Mouse (Mus musculus) heart, embryonic 16.5 days (tissue): ENCODE data around the gene Ccdc121. TPM values are rescaled to one million over a fixed set of nuclear protein-coding genes. Genes with fewer than 3 reads are reported as not detected.

Experiments
- ATAC-seq: fragments of 200-750 bp; cut with Nextera tagmentation; replicated peaks from 2 replicates; pipeline ENCODE4 v1.8.0; 2017; ENCODE audit warnings: moderate number of reproducible peaks; ENCODE audit not compliant: insufficient read depth, low FRiP score; ENCODE audit errors: extremely low read depth
- H3K27ac ChIP-seq: fragments of 300-500 bp; sonication (generic); 2 replicates; pipeline ENCODE4 v1.5.1; 2014; ENCODE audit warnings: mild to moderate bottlenecking, low read length, control low read depth, moderate library complexity
- H3K27me3 ChIP-seq: fragments of 300-500 bp; sonication (generic); 2 replicates; pipeline ENCODE4 v1.6.1; 2014; ENCODE audit warnings: low read length, mixed read lengths; ENCODE audit not compliant: control insufficient read depth, insufficient read depth
- H3K36me3 ChIP-seq: fragments of 300-500 bp; sonication (generic); 2 replicates; pipeline ENCODE4 v1.6.1; 2014; ENCODE audit not compliant: control insufficient read depth, insufficient read depth
- H3K4me1 ChIP-seq: fragments of 300-500 bp; sonication (generic); 2 replicates; pipeline ENCODE4 v1.6.1; 2014; ENCODE audit warnings: low read length, mixed read lengths; ENCODE audit not compliant: control insufficient read depth, insufficient read depth
- H3K4me2 ChIP-seq: fragments of 300-500 bp; sonication (generic); 2 replicates; pipeline ENCODE4 v1.6.1; 2014; ENCODE audit warnings: low read depth, mild to moderate bottlenecking, control low read depth, low read length
- H3K4me3 ChIP-seq: fragments of 300-500 bp; sonication (generic); 2 replicates; pipeline ENCODE4 v1.5.1; 2014; ENCODE audit warnings: mild to moderate bottlenecking, control low read depth, low read length
- H3K9ac ChIP-seq: fragments of 300-500 bp; sonication (generic); 2 replicates; pipeline ENCODE4 v1.6.1; 2014; ENCODE audit warnings: low read length, control low read depth
- H3K9me3 ChIP-seq: fragments of 300-500 bp; sonication (generic); replicated peaks from 2 replicates; pipeline ENCODE4 v1.6.1; 2016; ENCODE audit warnings: low read length; ENCODE audit not compliant: control insufficient read depth
- WGBS: fragments of 180-500 bp; shearing (Covaris S2); extraction: QIAGEN DNeasy Blood & Tissue Kit; methylation state at CpG from one replicate; pipeline ENCODE4 v1.1.7; 2014; 5-methylcytosine and 5-hydroxymethylcytosine counted together
- polyA plus RNA-seq: library from polyadenylated mRNA; unstranded; fragments of >200 nt; fragmentation: Nextera tagmentation; extraction: Ambion mirVana; gene quantifications from 2 replicates; pipeline ENCODE4 v1.2.1, GENCODE M21; 2015

Ccdc121 gene
- polyA plus RNA-seq, 1 experiment from 2014 or later, result 0.25 TPM

DNA sequence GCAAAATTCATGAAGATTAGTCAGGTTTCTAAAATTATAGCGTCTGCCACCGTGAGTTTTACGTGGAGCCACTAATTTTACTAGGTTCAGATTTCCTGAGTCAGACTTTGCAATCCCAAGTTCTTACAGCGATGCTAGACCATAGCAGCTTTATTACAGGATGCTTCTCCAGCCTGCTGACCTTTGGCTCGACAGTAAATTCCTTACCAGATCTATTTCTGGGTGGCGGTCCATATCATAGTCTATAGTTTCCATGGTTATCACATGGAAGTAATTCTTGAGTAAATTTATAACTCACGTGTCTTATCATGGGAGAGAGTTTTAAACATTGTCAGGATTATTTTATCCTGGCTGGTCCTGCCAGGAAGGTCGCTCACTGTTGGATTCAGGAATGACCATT, 41.8 kb downstream of the Ccdc121 start:
- H3K36me3 ChIP-seq, result no peaks in the 10 kb centered on the region; the same call in 1 of the 2 replicates

DNA sequence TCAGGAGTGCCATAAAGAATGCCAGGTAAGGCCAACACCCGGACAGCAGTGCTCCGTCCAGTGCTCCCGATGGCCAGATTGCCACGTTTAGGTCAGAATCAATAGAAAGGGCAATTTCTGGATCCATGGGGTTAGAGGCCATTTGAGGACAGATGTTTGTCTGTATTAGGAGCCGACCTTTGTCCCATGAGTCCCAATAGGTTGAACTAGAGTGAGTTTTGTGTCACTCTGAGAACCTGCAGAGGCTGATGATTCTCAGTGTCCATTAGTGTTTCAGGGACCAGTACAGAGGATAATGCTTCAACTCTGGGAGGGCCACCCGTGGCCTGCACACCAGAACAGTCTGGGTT, 44.0 kb downstream of the Ccdc121 start:
- peak overlapping the region; percentile 79 for H3K27ac ChIP-seq
- H3K27me3 ChIP-seq, result no peaks in the 10 kb centered on the region
- no peak for ATAC-seq
- no peak overlapping the region for H3K4me3 ChIP-seq
- H3K4me1 ChIP-seq, result peaks cover 16% of the 10 kb centered on the region
- peak overlapping the region; percentile 56 for H3K4me2 ChIP-seq
- H3K9ac ChIP-seq, result no peak overlapping the region
- no peaks in the 10 kb centered on the region; the same call in 1 of the 2 replicates for H3K36me3 ChIP-seq
- peaks cover 7% of the 10 kb centered on the region for H3K9me3 ChIP-seq
- 87% methylated on average over 6 of the region's 6 CpGs for WGBS

More for the DNA sequence above, 41.8 kb downstream of the Ccdc121 start:
- H3K9me3 ChIP-seq, result peaks cover 7% of the 10 kb centered on the region
- no peak overlapping the region for H3K9ac ChIP-seq
- ATAC-seq, result no peak
- H3K27me3 ChIP-seq, result no peaks in the 10 kb centered on the region
- H3K4me1 ChIP-seq, result peaks cover 16% of the 10 kb centered on the region
- no peak overlapping the region for H3K4me2 ChIP-seq
- H3K27ac ChIP-seq, result no peak overlapping the region
- 73% methylated on average over 8 of the region's 8 CpGs for WGBS
- no peak overlapping the region for H3K4me3 ChIP-seq

DNA sequence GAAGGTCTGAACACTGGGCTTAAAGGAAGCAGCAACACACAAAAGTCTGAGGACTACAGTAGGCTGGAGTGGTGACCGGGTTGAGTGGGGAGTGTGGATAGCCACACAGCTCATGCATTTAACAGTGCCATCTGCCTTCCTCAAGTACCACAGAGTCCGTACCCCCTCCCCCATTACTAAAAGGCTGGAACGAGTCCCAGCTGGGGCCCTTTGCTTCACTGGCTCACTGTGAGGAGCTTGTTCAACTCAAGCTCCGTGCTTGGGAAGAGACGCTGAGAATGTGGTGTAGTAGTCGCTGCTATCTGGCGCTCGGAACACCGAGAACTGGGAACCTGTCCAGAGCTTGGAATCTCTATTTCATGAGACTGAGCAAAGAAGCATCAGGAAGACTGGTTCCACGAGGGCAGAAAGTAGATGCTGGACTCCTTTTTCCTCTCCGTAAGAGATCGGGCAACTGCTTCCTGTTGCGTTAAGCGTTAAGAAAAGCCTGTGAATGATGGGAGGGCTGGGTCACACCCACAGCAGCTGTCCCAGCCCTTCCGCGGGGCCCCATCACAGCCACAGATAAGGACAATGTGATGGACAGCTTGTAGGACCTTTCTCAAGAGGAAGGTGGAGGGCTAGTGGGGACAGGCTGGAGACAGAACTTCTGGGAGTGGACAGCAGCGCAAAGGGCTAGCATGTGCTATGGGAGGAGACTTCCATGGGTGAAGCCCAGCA, 44.5 kb downstream of the Ccdc121 start:
- peaks cover 16% of the 10 kb centered on the region for H3K4me1 ChIP-seq
- peak overlapping the region; percentile 56 for H3K4me2 ChIP-seq
- 25% methylated on average over 17 of the region's 17 CpGs for WGBS
- H3K9me3 ChIP-seq, result peaks cover 7% of the 10 kb centered on the region
- no peaks in the 10 kb centered on the region for H3K27me3 ChIP-seq
- no peak overlapping the region for H3K9ac ChIP-seq
- ATAC-seq, result peak; percentile 82
- no peaks in the 10 kb centered on the region; the same call in 1 of the 2 replicates for H3K36me3 ChIP-seq
- peak overlapping the region; percentile 79 for H3K27ac ChIP-seq
- peak overlapping the region; percentile 25 for H3K4me3 ChIP-seq

DNA sequence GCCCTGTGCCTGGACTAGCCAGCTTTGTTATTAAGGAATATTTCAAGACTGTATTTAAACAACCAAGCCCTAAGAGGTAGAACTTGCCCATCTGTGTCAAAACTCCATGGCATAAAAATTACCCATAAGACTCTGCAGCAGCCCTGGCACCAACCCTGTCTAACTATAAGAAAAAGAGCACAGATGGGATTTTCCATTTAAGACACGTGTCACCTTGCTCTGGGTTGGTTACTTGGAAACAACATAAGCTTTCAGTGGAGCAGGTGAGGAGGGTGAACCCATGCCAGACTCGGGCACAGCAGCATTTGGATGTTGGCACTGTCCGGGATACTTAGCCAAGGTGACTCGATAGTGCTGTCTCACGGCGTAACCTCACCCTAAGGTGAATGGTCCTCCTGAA, 45.2 kb downstream of the Ccdc121 start:
- WGBS, result 90% methylated on average over 6 of the region's 6 CpGs
- Histone ChIP-seq H3K9me3 (no peaks in the 10 kb centered on the region; the same call in 1 of the 2 replicates), H3K27ac (peak overlapping the region; percentile 79), H3K27me3 (no peaks in the 10 kb centered on the region), H3K4me3 (no peak overlapping the region), H3K36me3 (no peaks in the 10 kb centered on the region), H3K4me1 (peaks cover 16% of the 10 kb centered on the region), H3K9ac (no peak overlapping the region), H3K4me2 (no peak overlapping the region)
- no peak for ATAC-seq

DNA sequence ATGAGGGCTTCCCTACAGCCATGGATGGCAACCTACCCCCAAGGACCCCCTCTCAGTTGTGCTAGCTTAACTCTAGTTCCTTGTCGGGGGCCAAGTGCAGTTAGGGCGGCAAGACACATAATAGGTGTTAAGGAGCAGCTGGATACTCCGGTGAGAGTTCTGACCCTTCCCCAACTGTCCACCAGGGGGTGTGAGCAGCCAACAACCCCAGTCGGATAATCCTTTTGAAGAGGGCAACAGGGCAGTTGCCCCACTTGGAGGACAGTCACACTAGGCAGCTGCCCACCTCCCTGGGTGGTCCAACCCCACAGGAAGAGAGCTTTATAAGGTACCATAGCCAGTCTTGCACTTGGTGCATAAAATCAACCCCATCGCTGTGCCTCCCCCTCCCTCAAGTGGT, 46.2 kb downstream of the Ccdc121 start:
- Histone ChIP-seq H3K36me3 (no peaks in the 10 kb centered on the region), H3K4me1 (peaks cover 16% of the 10 kb centered on the region), H3K4me2 (no peak overlapping the region), H3K27me3 (no peaks in the 10 kb centered on the region), H3K9ac (no peak overlapping the region), H3K9me3 (no peaks in the 10 kb centered on the region), H3K27ac (no peak overlapping the region), H3K4me3 (no peak overlapping the region)
- no peak for ATAC-seq
- 50% methylated on average over 5 of the region's 5 CpGs for WGBS

DNA sequence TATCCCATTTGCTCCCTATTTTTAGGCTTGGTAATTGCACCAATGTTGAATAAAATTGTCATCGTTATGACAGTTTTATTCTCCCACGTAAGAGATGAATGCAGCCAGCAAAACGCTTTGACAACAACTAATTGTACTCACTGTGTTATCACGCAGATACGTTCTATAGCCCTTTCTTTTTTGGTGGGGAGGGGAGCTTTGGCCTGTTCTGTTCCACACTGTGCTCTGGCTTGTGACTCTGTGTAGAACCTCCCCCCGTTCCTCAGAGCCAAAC, 48.4 kb downstream of the Ccdc121 start:
- Histone ChIP-seq H3K4me3 (no peak overlapping the region), H3K27me3 (no peaks in the 10 kb centered on the region), H3K4me2 (no peak overlapping the region), H3K27ac (no peak overlapping the region), H3K36me3 (no peaks in the 10 kb centered on the region), H3K9me3 (no peaks in the 10 kb centered on the region), H3K4me1 (peaks cover 16% of the 10 kb centered on the region), H3K9ac (no peak overlapping the region)
- no peak for ATAC-seq
- WGBS, result 78% methylated on average over 6 of the region's 6 CpGs

DNA sequence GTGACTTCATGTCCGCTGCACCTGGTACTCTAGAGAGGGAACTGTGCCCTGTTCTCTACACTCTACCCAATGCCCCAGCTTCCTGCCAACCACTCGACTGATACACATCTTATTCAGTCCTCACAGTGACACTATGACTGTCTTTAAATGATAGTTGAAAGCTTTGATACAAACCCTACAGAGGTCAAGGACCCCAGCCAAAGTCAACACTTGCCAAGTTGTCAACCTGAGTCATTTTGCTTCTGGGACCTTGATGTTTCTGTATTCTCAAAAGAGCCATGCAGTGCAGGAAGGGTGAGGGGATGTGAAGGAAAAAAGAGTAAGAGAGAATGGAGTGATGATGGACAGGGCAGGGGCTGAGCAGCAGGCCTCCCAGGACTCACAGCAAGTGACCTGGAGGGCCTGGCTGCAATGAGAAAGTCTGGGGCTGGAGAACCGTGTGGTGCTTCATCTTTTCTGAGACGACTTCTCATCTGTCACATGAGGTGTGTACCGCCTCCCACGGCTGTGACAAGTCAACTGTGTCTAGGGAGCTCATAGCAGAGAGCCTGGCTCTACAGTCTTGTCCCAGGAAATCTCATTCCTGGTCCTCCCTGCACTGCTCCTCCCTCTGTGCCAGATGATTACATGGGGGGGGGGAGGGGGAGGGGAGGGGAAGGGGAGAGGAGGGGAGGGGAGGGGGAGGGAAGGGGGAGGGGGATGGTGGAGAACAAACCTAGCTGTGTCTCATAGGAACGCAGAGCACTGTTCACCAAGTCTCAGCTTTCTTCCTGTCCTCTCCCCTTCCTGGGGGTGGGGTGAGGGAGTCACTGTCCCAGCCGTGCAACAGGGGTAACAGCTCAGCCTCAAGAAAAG, 49.0 kb downstream of the Ccdc121 start:
- whole genome bisulfite sequencing, result 45% methylated on average over 8 of the region's 8 CpGs
- ATAC-seq, result no peak
- H3K4me3 ChIP-seq, result no peak overlapping the region
- H3K27me3 ChIP-seq, result no peaks in the 10 kb centered on the region
- H3K4me1 ChIP-seq, result peaks cover 14% of the 10 kb centered on the region
- H3K9me3 ChIP-seq, result no peaks in the 10 kb centered on the region
- no peak overlapping the region for H3K4me2 ChIP-seq
- no peak overlapping the region for H3K27ac ChIP-seq
- H3K36me3 ChIP-seq, result no peaks in the 10 kb centered on the region
- H3K9ac ChIP-seq, result no peak overlapping the region

DNA sequence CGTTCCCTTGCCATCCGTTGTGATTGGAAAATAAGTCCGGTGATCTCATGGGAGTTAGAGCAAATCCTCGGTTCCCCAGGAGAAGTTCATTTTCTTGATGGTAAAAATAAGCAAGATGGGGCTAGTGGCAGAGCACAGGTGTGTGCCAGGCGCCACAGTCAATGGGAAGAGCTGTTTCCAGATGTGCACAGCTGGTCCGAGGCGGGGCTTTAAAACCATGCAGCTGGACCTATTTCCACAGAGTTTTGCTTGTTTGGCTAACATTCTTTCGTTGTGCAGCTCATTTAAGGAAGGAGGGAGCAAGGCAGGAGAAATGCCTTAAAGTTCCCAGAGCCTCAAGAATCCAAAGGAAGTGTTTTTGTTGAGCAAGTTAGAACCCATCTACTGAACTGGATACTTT, 49.8 kb downstream of the Ccdc121 start:
- no peak for ATAC-seq
- H3K27me3 ChIP-seq, result no peaks in the 10 kb centered on the region
- H3K4me1 ChIP-seq, result peaks cover 6% of the 10 kb centered on the region
- H3K9ac ChIP-seq, result no peak overlapping the region
- no peak overlapping the region for H3K4me2 ChIP-seq
- no peak overlapping the region for H3K27ac ChIP-seq
- H3K9me3 ChIP-seq, result no peaks in the 10 kb centered on the region
- 85% methylated on average over 8 of the region's 8 CpGs for WGBS
- no peaks in the 10 kb centered on the region for H3K36me3 ChIP-seq
- H3K4me3 ChIP-seq, result no peak overlapping the region

DNA sequence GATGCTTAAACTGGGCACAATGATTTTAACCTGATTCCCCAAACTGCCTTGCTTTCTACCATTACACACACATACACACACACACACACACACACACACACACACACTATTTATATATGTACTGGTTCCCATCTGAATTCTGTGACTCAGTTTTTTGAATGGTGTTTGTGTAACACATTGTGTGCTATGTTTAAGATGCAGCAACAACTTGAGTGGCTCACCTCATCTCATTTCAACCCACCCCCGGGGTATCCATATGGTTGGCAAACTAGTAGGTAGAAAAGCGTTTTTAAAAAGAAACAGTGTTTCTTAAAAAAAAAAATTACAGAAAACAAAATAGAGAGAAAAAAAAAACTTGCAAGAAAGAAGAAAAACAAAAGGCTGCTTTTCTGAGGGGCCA, 51.0 kb downstream of the Ccdc121 start:
- H3K36me3 ChIP-seq, result no peaks in the 10 kb centered on the region
- H3K27ac ChIP-seq, result no peak overlapping the region
- no peak overlapping the region for H3K9ac ChIP-seq
- no peak overlapping the region for H3K4me2 ChIP-seq
- no peaks in the 10 kb centered on the region for H3K4me1 ChIP-seq
- 80% methylated on average over 2 of the region's 2 CpGs for WGBS
- ATAC-seq, result no peak
- H3K27me3 ChIP-seq, result no peaks in the 10 kb centered on the region
- H3K4me3 ChIP-seq, result no peak overlapping the region
- no peaks in the 10 kb centered on the region for H3K9me3 ChIP-seq
